8 mouse cellular contexts compared by ENCODE assay signal in genomic region chr2:174936665-174937064, GRCm38 (mm10).
DNase-seq lines count a peak whose midpoint lies in the region; ATAC-seq lines count a peak whose summit lies in the region.

No protein-coding gene starts in this region.

- DNase-seq in heart, postnatal 4 days: peak; percentile 39
- no peak for DNase-seq in heart, adult 8-10 months (ENCODE audit: low spot score)
- DNase-seq in testis, postnatal 10 days (ENCODE audit: low spot score): peak; percentile 49
- no peak for DNase-seq in testis, postnatal 14 days (ENCODE audit: low spot score)
- DNase-seq in induced T-regulatory cell, adult 2 months (ENCODE audit: low read depth): peak; percentile 46
- DNase-seq in thymus, postnatal 36 days: peak; percentile 11 to 20
- no peak for DNase-seq in left cerebral cortex, adult 11 months (ENCODE audit: low spot score)

- ATAC-seq in erythroid progenitor cell, adult 5-6 weeks (replicated peaks; ENCODE audit: low FRiP score, poor library complexity, severe bottlenecking): no peak

Comparison
In these comparisons a context has a peak if more than half of its experiments do, and no peak if none do; other contexts are left out.
1. DNase-seq: peak in heart, postnatal 4 days (single experiment), testis, postnatal 10 days (single experiment), induced T-regulatory cell, adult 2 months (single experiment) and thymus, postnatal 36 days (2 of 2); none in heart, adult 8-10 months (single experiment), testis, postnatal 14 days (single experiment) and left cerebral cortex, adult 11 months (single experiment).